Mouse (Mus musculus): ENCODE data around the gene Rgs10. TPM values are rescaled to one million over a fixed set of nuclear protein-coding genes. Genes with fewer than 3 reads are reported as not detected.

Rgs10 gene
- polyA plus RNA-seq, 1 experiment from 2014 or later: 8.7 TPM

- Histone ChIP-seq H3K4me1 (ENCODE audit: control insufficient read depth, insufficient read depth, low read length) (peaks cover 7% of the 10 kb centered on the region; the same call in 1 of the 2 replicates), H3K27ac (ENCODE audit: low read depth, low read length) (no peak overlapping the region), H3K9ac (ENCODE audit: low read depth, low read length) (no peak overlapping the region), H3K4me3 (ENCODE audit: low read length) (no peak overlapping the region; the same call in 1 of the 2 replicates), H3K27me3 (ENCODE audit: control insufficient read depth, insufficient read depth, low read length) (peaks cover 44% of the 10 kb centered on the region), H3K9me3 (ENCODE audit: control insufficient read depth, low read length) (no peaks in the 10 kb centered on the region), H3K36me3 (ENCODE audit: control insufficient read depth, insufficient read depth, low read length) (no peaks in the 10 kb centered on the region), H3K4me2 (replicated peaks; ENCODE audit: low read depth, low read length) (no peak overlapping the region)
- 54% methylated on average over 6 of the region's 6 CpGs for WGBS
- no peak for ATAC-seq (ENCODE audit: low FRiP score, low TSS enrichment)
Observed at GRCm38 (mm10) chr7:128416664-128417063, 1.9 kb downstream of the Rgs10 start.

DNA sequence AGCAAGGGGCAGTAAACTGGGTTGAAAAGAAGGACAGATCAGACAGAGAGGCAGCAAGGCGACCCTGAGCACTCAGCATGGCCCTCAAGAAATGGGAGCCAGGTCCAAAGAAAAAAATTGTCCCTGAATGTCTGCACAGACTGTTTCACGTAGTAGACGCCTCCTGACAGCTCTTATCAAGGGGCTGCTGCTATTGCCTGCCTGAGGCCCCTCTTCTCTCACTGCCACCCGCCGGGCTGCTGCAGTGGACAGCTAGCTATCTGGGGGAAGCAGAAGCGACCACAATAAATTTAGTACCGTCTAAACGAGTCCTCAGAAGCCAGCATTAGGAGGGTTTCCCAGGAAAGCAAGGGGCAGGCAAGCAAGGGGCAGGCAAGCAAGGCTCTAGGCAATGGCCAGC, 4.1 kb downstream of the Rgs10 start:
- WGBS: 29% methylated on average over 8 of the region's 8 CpGs
- no peak overlapping the region for H3K27ac ChIP-seq (ENCODE audit: low read depth, low read length)

DNA sequence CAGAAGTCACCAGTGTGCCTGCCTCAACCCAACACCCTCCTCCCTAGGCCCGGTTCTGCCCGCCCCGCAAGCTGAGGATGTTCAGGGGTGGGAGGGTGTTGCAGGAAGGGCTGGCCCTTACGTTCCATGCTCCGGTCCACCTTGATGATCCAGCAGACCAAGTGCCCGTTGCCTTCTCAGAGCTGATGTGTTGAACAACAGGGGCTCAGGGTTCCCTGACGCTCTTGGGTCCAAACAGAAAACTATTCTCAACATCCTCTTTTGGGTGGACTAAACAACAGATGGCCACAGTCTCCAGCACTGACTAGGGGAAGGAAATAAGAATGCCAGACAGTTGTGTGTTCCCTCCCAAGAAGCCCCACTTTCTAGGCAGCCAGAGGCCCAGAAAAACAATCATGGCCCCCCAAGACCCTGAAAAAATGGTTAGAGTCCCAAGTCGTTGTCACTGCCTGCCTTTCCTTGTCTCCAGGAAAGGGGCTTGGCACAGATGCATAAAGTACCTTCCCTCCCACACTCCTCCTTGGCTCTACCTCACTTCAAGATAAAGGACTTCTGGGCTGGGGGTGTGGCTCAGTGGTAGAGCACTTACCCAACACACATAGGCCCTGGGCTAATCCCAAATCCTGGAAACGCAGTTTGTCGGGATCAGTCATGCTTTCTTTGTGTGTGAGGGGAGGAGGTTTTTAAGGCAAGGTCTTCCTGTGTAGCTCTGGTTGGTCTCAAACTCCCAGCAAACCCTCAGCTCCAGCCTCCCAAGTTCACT, 6.3 kb downstream of the Rgs10 start:
- no peak overlapping the region for H3K9ac ChIP-seq (ENCODE audit: low read depth, low read length)
- H3K27ac ChIP-seq (ENCODE audit: low read depth, low read length): no peak overlapping the region
- no peak overlapping the region for H3K4me3 ChIP-seq (ENCODE audit: low read length)
- no peaks in the 10 kb centered on the region for H3K36me3 ChIP-seq (ENCODE audit: control insufficient read depth, insufficient read depth, low read length)
- ATAC-seq (ENCODE audit: low FRiP score, low TSS enrichment): no peak
- H3K9me3 ChIP-seq (ENCODE audit: control insufficient read depth, low read length): no peaks in the 10 kb centered on the region
- peaks cover 3% of the 10 kb centered on the region; the same call in 1 of the 2 replicates for H3K4me1 ChIP-seq (ENCODE audit: control insufficient read depth, insufficient read depth, low read length)
- no peak overlapping the region for H3K4me2 ChIP-seq (replicated peaks; ENCODE audit: low read depth, low read length)
- peaks cover 21% of the 10 kb centered on the region; the same call in 1 of the 2 replicates for H3K27me3 ChIP-seq (ENCODE audit: control insufficient read depth, insufficient read depth, low read length)
- WGBS: 67% methylated on average over 10 of the region's 10 CpGs

More for the DNA sequence above, 4.1 kb downstream of the Rgs10 start:
- H3K4me1 ChIP-seq (ENCODE audit: control insufficient read depth, insufficient read depth, low read length): peaks cover 7% of the 10 kb centered on the region; the same call in 1 of the 2 replicates
- no peaks in the 10 kb centered on the region for H3K9me3 ChIP-seq (ENCODE audit: control insufficient read depth, low read length)
- no peak overlapping the region for H3K4me3 ChIP-seq (ENCODE audit: low read length)
- no peak overlapping the region for H3K4me2 ChIP-seq (replicated peaks; ENCODE audit: low read depth, low read length)
- peaks cover 31% of the 10 kb centered on the region; the same call in 1 of the 2 replicates for H3K27me3 ChIP-seq (ENCODE audit: control insufficient read depth, insufficient read depth, low read length)
- H3K36me3 ChIP-seq (ENCODE audit: control insufficient read depth, insufficient read depth, low read length): no peaks in the 10 kb centered on the region
- no peak overlapping the region for H3K9ac ChIP-seq (ENCODE audit: low read depth, low read length)
- ATAC-seq (ENCODE audit: low FRiP score, low TSS enrichment): no peak

DNA sequence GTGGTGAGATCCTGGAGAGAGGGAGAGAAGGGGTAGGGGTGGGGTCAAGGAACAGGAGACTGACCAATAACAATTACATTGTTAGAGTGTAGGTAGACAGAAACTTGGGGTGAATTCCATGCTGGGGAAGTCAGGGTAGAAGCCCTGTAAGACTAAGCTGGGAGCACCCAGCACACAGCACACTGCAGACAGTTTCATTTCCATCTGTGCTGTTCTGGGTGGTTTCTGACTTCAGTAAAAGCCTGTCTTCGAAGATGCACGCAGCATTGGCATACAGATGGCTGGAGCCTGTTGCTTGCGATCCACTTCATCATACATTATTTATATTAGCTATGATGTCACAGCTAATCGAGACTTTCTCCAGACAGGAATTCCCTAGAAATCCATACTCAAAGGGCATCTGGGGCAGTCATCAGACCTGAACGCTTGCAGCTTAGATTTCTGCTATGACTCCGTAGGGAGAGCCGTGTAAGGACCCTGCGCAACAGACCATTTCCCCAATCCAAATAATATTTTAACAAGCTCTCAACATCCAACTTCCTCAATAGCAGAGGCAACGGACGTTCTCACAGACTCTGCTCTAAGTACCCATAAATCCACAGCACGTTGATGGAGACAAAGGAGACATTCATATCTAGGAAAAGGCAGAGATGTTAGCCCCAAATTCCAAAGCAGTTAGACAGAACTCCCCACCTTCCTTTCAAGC, 7.7 kb downstream of the Rgs10 start:
- no peak for ATAC-seq (ENCODE audit: low FRiP score, low TSS enrichment)
- Histone ChIP-seq H3K4me1 (ENCODE audit: control insufficient read depth, insufficient read depth, low read length) (no peaks in the 10 kb centered on the region), H3K27ac (ENCODE audit: low read depth, low read length) (no peak overlapping the region), H3K9ac (ENCODE audit: low read depth, low read length) (no peak overlapping the region), H3K4me3 (ENCODE audit: low read length) (no peak overlapping the region), H3K36me3 (ENCODE audit: control insufficient read depth, insufficient read depth, low read length) (no peaks in the 10 kb centered on the region), H3K4me2 (replicated peaks; ENCODE audit: low read depth, low read length) (no peak overlapping the region), H3K9me3 (ENCODE audit: control insufficient read depth, low read length) (no peaks in the 10 kb centered on the region), H3K27me3 (ENCODE audit: control insufficient read depth, insufficient read depth, low read length) (peaks cover 11% of the 10 kb centered on the region; the same call in 1 of the 2 replicates)
- WGBS: 64% methylated on average over 11 of the region's 11 CpGs

DNA sequence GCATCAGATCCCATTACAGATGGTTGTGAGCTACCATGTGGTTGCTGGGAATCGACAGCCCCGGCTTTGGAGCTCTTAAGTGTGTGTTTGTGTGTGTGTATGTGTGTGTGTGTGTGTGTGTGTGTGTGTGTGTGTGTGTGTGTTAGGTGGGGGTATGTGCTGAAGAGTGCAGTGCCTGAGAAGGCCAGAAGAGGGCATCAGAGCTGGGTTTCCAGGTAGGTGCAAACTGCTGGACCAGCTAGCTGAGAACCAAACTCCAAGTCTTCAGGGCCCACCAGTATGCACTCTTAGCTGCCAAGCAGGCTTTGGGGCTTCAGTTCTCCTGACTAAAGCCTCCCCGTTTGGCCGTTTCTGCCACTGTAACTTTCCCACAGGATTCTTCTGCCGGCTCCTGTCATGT, 10.3 kb downstream of the Rgs10 start:
- no peak overlapping the region for H3K4me2 ChIP-seq (replicated peaks; ENCODE audit: low read depth, low read length)
- H3K27ac ChIP-seq (ENCODE audit: low read depth, low read length): no peak overlapping the region
- H3K9me3 ChIP-seq (ENCODE audit: control insufficient read depth, low read length): no peaks in the 10 kb centered on the region
- no peaks in the 10 kb centered on the region for H3K4me1 ChIP-seq (ENCODE audit: control insufficient read depth, insufficient read depth, low read length)
- H3K27me3 ChIP-seq (ENCODE audit: control insufficient read depth, insufficient read depth, low read length): no peaks in the 10 kb centered on the region
- H3K36me3 ChIP-seq (ENCODE audit: control insufficient read depth, insufficient read depth, low read length): no peaks in the 10 kb centered on the region
- H3K9ac ChIP-seq (ENCODE audit: low read depth, low read length): no peak overlapping the region
- ATAC-seq (ENCODE audit: low FRiP score, low TSS enrichment): no peak
- 88% methylated on average over 5 of the region's 5 CpGs for WGBS
- no peak overlapping the region for H3K4me3 ChIP-seq (ENCODE audit: low read length)

GRCm38 (mm10) chr7:128403988-128404387, 14.6 kb downstream of the Rgs10 start:
- WGBS: 81% methylated on average over 6 of the region's 6 CpGs
- no peaks in the 10 kb centered on the region for H3K9me3 ChIP-seq (ENCODE audit: control insufficient read depth, low read length)
- no peaks in the 10 kb centered on the region for H3K4me1 ChIP-seq (ENCODE audit: control insufficient read depth, insufficient read depth, low read length)
- no peaks in the 10 kb centered on the region for H3K36me3 ChIP-seq (ENCODE audit: control insufficient read depth, insufficient read depth, low read length)
- no peak overlapping the region for H3K9ac ChIP-seq (ENCODE audit: low read depth, low read length)
- no peak for ATAC-seq (ENCODE audit: low FRiP score, low TSS enrichment)
- no peak overlapping the region for H3K27ac ChIP-seq (ENCODE audit: low read depth, low read length)
- no peaks in the 10 kb centered on the region for H3K27me3 ChIP-seq (ENCODE audit: control insufficient read depth, insufficient read depth, low read length)
- H3K4me3 ChIP-seq (ENCODE audit: low read length): no peak overlapping the region
- H3K4me2 ChIP-seq (replicated peaks; ENCODE audit: low read depth, low read length): no peak overlapping the region

- no peak overlapping the region for H3K4me3 ChIP-seq (ENCODE audit: low read length)
- no peak overlapping the region for H3K4me2 ChIP-seq (replicated peaks; ENCODE audit: low read depth, low read length)
- no peak overlapping the region for H3K9ac ChIP-seq (ENCODE audit: low read depth, low read length)
- H3K36me3 ChIP-seq (ENCODE audit: control insufficient read depth, insufficient read depth, low read length): no peaks in the 10 kb centered on the region
- WGBS: 53% methylated on average over 6 of the region's 6 CpGs
- H3K4me1 ChIP-seq (ENCODE audit: control insufficient read depth, insufficient read depth, low read length): 0 out of 2 replicates have a peak, but pooled peaks cover 2% of the 10 kb centered on the region
- no peaks in the 10 kb centered on the region for H3K9me3 ChIP-seq (ENCODE audit: control insufficient read depth, low read length)
- ATAC-seq (ENCODE audit: low FRiP score, low TSS enrichment): no peak
- no peak overlapping the region for H3K27ac ChIP-seq (ENCODE audit: low read depth, low read length)
- H3K27me3 ChIP-seq (ENCODE audit: control insufficient read depth, insufficient read depth, low read length): no peaks in the 10 kb centered on the region
Observed at GRCm38 (mm10) chr7:128403586-128403985, 15.0 kb downstream of the Rgs10 start.

- WGBS: 39% methylated on average over 10 of the region's 10 CpGs
- H3K9me3 ChIP-seq (ENCODE audit: control insufficient read depth, low read length): no peaks in the 10 kb centered on the region
- H3K4me1 ChIP-seq (ENCODE audit: control insufficient read depth, insufficient read depth, low read length): 0 out of 2 replicates have a peak, but pooled peaks cover 3% of the 10 kb centered on the region
- ATAC-seq (ENCODE audit: low FRiP score, low TSS enrichment): no peak
- H3K4me3 ChIP-seq (ENCODE audit: low read length): no peak overlapping the region
- no peak overlapping the region for H3K9ac ChIP-seq (ENCODE audit: low read depth, low read length)
- H3K36me3 ChIP-seq (ENCODE audit: control insufficient read depth, insufficient read depth, low read length): no peaks in the 10 kb centered on the region
- H3K27me3 ChIP-seq (ENCODE audit: control insufficient read depth, insufficient read depth, low read length): no peaks in the 10 kb centered on the region
- H3K27ac ChIP-seq (ENCODE audit: low read depth, low read length): no peak overlapping the region
- H3K4me2 ChIP-seq (replicated peaks; ENCODE audit: low read depth, low read length): no peak overlapping the region
Observed at GRCm38 (mm10) chr7:128403128-128403527, 15.4 kb downstream of the Rgs10 start.

- H3K4me2 ChIP-seq (replicated peaks; ENCODE audit: low read depth, low read length): no peak overlapping the region
- no peaks in the 10 kb centered on the region for H3K36me3 ChIP-seq (ENCODE audit: control insufficient read depth, insufficient read depth, low read length)
- no peak overlapping the region for H3K9ac ChIP-seq (ENCODE audit: low read depth, low read length)
- 81% methylated on average over 8 of the region's 8 CpGs for WGBS
- no peaks in the 10 kb centered on the region for H3K9me3 ChIP-seq (ENCODE audit: control insufficient read depth, low read length)
- ATAC-seq (ENCODE audit: low FRiP score, low TSS enrichment): no peak
- H3K27ac ChIP-seq (ENCODE audit: low read depth, low read length): no peak overlapping the region
- H3K4me1 ChIP-seq (ENCODE audit: control insufficient read depth, insufficient read depth, low read length): 0 out of 2 replicates have a peak, but pooled peaks cover 3% of the 10 kb centered on the region
- H3K4me3 ChIP-seq (ENCODE audit: low read length): no peak overlapping the region
- no peaks in the 10 kb centered on the region for H3K27me3 ChIP-seq (ENCODE audit: control insufficient read depth, insufficient read depth, low read length)
Observed at GRCm38 (mm10) chr7:128402577-128402976, 16.0 kb downstream of the Rgs10 start.
